Mouse (Mus musculus) heart, adult 18-20 months (tissue): ENCODE data around the gene Igfals. TPM values are rescaled to one million over a fixed set of nuclear protein-coding genes. Genes with fewer than 3 reads are reported as not detected.

Experiments
- DNase-seq, 2 experiments: peaks; one replicate each; pipeline ENCODE4 v3.0.0; 2021 to 2022; ENCODE audit warnings: mixed read lengths in 1 of 2
- total RNA-seq, 2 experiments: library from RNA; stranded (reverse); gene quantifications; 2 replicates each; pipeline ENCODE4 v1.2.3; 2021

The Igfals gene
- total RNA-seq, 2 experiments from 2014 or later: 12.0 to 12.4 TPM

GRCm38 (mm10) chr17:24861785-24862184 lies 4.0 kb upstream of the Igfals start:
- DNase-seq: no peak

- DNase-seq: no peak
These were observed 2.1 kb downstream of the Igfals start for GRCm38 (mm10) chr17:24867914-24868313.

DNA sequence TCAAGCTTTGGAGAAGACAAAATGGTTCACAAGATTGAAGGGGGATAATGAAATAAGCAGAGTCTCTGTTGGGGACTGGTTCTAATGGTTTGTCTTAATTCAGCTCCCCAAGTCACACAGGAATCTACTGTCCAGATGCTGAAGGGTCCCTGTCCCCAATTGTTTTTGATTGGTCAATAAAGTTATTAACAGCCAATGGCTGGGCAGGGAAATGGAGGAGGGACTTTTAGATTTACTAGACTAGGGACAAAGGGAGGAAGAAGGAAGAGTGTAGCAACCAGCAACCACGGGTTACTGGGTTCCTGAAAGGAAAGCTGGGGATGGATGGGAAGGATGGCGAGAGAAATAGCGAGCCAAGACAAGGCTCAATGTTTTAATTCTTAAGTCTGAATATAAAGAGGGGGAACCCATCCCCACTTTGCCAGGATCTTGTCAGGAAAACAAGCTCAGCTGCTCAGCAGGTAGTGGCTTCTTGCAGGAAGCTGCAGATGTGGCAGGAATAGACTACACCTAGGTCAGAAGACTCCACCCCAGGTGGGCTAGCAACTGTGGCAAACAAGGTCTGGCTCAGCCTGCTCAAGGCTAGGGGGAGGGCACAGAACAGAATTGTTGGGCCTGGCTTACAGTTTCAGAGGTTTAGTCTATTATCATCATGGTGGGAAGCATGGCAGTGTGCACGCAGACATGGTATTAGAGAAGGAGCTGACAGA lies 8.1 kb downstream of the Igfals start:
- no peak for DNase-seq

DNA sequence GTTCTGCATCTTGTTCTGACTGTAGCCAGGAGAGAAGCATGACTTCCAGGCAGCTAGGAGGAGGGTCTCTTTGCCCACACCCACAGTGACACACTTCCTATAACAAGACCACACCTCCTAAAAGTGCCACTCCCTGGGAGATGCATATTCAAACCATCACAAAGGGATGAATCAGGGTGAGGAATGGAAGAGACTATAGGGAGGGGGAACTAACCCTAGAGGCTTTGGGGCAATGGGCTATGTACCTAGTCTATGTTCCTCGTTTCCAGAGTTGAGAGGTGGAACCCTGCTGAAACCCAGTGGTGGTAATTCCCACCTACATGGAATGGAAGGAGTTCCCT lies 8.6 kb downstream of the Igfals start:
- no peak for DNase-seq

- DNase-seq: no peak
These were observed 9.2 kb downstream of the Igfals start for GRCm38 (mm10) chr17:24874989-24875388.

DNA sequence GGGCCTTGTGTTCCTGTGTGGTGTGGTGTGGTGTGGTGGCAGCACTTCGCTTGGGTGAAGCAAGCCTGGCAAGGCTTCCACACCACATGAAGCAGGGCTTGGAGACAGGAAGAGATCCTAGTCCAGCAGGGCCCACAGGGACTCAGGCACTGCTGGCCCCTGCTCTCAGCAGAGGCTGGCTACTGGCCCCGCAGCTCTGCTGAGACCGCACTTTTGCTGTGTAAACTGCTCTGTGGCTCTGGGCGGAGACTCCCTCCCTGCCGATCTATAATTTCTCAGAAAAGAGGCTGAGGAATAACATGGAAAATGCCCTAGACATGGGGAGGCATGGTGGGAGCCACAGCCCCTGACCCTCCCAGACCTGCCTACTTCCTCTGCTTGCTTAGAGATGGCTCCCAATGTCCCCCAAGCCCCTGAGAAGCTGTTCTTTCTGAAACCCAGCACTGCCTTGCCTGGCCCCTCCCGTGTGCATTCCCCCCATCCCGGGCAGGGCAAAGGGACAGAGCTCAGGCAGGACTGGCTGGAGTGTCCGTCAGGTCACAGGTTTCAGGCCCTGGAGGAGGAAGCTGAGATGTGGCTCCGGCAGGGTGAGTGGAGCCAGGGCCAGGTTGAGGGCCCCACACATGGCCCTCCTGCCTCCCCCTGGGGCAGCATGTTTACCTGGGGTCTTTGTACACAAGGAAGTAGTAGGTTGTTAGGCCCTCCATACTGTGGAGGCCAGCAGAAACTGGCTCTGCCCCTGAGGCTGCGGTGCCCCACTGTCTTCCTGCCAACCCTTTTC lies 11.7 kb downstream of the Igfals start:
- DNase-seq: peak; percentile 25 to 44

- DNase-seq: peak; percentile 79 to 81
These were observed 12.3 kb downstream of the Igfals start for GRCm38 (mm10) chr17:24878117-24878397.

- no peak for DNase-seq
These were observed 12.7 kb downstream of the Igfals start for GRCm38 (mm10) chr17:24878531-24878930.

DNA sequence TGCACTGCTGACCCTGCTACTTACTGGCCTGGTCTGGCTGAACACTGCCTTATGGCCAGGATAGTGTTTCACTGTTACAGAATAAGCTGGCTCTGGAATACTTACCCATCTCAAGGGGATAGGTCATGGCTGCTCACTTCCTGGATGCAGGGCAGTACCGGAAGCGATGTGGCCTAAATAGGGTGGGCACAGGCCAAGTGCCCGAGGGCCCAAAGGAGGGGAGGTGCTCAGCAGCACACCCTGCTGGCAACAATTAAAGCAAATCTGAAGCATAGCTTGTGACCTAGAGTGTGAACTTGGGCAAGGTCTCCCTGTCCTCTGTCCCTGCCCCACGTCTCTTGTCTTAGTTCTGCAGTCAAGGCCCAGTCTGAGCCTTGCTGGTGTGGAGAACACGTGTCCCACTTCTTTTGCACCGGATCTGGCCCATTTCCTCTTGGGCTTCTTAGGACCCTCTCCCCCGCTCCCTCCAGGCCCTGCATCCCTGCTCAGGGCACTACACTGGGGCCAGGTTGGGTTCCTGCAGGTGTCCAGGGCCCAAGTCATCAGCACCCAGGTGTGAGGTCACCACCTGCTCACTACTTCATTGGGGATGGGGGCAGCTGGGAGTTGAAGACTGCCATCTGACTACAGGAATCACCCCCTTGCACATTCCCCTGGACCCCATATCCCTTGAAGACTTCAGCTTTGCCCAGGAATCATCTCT lies 16.1 kb downstream of the Igfals start:
- peak; percentile 27 to 55 for DNase-seq

- DNase-seq: no peak
These were observed 18.6 kb downstream of the Igfals start for GRCm38 (mm10) chr17:24884391-24884790.

DNA sequence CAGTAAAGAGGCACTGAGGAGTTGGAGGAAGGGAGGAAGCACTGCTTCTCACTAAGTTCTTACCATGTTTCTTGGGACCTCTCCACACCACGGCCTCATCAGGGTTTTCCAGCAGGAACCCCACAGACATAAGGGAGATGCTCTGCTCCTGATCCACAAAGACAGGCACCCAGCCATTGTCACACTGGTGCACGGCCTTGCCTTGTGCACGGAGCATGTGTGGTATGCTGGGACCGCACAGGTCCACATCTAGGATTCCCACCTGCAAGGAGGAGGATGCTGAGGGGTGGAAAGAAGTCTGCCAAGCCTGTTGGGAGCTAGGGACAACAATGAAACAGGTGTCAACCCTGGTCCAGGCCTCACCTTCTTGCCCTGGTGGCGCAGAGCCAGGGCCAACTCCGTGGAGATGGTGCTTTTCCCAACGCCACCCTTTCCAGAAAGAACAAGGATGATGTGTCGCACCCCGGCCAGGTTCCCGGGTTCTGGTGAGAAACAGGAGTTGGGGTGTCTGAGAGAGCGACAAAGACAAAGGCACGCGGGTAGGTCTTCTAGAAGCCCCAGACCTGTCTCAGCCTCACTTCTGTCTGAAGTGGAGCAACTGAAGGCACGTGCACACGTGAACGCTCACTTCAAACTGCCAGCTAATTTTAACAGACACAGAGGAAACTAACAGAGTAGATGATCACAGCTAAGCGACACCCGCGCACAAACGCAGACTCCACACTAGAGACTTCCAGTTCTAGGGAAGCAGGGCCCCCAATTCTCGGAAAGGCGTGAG lies 19.7 kb downstream of the Igfals start:
- DNase-seq: no peak

DNA sequence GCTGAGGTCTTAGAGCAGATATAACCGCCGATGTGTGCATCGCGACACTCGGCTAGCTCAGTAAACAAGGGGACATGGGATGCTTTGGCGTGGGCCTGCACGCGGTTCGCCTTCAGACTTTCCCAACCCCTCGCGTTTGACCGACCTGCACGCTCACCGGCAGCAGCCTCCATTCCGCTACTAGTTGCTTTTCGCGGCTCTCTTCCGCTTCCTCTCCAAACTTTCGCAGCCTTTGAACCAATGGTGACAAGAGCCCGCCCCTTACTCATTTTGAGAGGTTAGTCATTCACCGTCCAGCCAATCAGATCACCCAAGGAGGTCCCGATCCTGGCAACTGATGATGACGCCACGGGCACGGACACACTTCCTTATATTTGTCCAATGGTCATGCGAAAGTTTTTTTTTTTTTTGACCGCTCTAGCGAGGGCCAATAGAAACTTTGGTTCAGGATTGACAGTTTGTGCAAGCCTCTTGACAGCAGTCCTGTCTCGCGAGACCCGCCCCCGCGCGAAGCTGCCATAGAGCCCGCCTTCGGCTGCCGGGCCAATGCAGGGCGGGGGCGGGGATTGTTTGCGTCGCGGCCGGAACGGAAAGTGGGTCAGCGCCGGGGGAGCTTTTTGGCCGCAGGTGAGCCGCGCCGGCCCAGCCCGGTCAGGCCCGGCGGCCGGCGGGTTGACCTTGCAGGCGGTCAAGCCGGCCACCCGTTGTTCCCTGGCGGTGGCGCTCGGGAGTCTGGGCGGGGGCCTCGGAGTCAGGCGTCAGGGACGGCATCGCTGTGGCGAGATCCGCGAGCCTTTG lies 20.5 kb downstream of the Igfals start, which contains the start of the genes Nubp2 and Spsb3:
TSS of gene Nubp2 (minus strand) at position 216 of the 798 bp plus-strand sequence.
TSS of gene Spsb3 (plus strand) at position 510 of the 798 bp plus-strand sequence.
- peak; percentile 98 to 100 for DNase-seq

GRCm38 (mm10) chr17:24886932-24887271 lies 21.1 kb downstream of the Igfals start:
- DNase-seq: no peak

DNA sequence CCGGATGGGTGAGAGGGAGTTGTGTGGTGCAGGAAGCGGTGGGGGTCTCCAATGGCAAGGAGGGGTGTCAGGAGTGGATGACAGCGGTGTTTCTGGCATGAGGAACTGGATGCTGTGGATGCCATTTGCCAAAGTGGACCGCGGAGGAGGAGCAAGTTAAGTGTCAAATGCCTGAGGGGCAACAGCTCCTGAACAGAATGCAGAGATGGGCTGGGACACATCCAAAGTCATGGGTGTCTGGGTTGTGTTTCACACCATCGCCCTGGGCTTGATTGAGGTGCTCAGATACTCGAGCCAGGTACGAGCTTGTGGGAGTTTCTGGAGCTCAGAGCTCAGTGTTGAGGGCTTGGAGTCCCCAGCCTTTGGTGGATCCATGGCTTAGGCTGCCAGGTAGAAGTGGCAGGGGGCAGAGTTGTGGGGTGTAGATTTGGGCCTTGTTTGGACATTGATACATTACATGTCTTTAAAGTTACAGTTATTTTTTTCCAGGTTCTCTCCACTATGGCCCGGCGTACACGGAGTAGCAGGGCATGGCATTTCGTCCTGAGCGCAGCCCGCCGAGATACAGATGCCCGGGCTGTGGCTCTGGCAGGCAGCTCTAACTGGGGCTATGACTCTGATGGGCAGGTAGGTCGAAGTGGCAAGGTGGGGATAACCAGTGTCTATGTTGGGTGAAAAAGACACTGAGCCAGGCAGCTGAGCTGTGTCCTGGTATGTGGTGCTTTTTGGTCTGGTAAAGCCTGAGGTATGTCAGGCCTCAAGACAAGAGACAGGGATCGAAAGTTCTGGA lies 21.7 kb downstream of the Igfals start:
- DNase-seq: peak in 1 of 2 experiments; percentile 44

DNA sequence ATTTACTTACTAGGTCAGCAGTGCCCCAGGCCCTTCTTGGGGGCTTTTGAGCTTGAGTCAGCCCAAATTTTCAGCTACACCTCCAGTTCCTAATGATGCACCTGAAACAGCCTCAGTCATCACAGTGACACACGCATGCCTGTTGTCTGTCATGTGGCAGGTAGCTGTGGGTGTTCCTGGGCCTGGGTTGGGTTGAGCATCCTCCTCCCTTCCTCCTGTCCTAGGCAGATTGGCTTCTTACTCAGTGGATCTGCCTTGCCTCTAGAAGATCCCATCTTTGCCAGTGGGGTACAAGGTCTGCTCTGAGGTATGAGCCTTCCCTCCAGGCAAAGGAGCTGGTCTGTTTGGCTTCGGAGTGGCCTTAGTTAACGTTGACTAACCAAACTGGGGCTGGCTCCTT lies 23.1 kb downstream of the Igfals start:
- DNase-seq: no peak

DNA sequence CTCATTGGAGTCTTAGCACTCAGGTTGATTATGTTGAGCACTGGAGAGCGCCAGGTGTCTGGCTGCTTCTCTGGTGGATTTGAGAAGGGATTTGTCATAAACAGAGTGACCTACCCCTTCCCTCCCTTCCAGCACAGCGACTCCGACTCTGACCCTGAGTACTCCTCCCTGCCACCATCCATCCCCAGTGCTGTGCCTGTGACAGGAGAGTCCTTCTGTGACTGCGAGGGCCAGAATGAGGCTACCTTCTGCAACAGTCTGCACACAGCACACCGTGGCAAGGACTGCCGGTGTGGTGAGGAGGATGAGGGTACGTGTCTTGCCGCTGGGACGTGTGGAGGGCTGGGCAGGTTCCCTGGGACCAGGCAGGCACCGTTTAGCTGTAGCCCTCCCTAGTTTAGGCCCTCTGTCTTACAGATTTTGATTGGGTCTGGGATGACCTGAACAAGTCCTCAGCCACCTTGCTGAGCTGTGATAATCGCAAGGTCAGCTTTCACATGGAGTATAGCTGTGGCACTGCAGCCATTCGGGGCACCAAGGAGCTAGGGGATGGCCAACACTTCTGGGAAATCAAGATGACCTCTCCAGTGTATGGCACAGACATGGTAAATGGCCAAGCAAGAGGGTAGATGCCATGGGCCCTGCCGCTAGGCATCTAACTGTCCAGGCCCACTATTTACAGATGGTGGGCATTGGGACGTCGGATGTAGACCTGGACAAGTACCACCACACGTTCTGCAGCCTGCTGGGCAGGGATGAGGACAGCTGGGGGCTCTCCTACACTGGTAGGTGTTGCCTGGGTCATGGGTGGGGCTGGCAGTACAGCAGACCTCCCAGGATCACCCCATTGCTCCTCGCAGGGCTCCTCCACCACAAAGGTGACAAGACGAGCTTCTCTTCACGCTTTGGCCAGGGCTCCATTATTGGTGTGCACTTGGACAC lies 24.6 kb downstream of the Igfals start:
- DNase-seq: no peak

- no peak for DNase-seq
These were observed 25.5 kb downstream of the Igfals start for GRCm38 (mm10) chr17:24891321-24891720.

GRCm38 (mm10) chr17:24892785-24893184 lies 27.0 kb downstream of the Igfals start:
- peak in 1 of 2 experiments; percentile 14 for DNase-seq

DNA sequence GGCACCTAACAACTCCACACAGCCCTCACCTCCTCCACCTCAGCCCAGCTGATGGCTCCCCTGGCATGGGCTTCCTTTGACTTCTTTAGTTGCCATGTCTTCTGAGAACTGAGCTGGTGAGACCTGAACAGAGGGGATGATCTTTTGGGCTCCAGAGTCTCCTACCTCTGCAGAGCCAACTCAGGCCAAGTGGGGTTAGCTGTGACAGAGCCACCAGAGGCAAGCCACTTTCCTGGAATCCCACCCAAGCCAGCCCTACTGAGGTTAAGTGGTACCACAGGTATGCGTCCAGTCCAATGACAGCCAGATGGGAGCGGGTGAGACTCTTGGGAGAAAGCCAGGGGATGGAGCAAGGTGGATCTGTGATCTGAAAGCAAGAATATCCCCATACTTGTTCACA lies 27.5 kb downstream of the Igfals start:
- no peak for DNase-seq
